Mouse (Mus musculus): Measurements from ENCODE around the gene Zfp969.
"Not testable (repeated sequence)": the region's sequence is repeated elsewhere in the genome, so short reads cannot be mapped to it uniquely, and the experiment has no call there.

Gene Zfp969

DNA sequence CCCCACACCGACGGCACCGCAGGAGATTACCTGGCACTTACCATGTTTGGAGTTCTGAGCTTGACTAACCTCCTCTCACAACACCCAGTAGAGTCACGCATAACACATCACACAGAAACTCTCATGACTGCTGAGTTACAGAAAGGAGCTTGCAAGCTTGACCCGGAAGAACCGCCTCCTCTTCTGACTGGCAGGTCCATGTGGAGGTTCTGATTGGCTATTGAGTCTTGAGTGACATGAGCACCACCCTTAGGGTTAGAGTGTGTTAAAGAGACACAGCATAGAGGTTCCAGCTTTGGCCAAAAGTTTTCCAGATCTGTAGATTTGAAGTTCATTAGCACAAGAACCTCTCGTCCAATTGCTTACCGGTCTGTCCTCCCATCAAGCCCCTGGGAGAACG, at the start of gene Zfp969:
Gene Zfp969, minus strand, starts transcription at position 101 of the 400 bp plus-strand sequence.
- DNase-seq = not testable (repeated sequence)

DNA sequence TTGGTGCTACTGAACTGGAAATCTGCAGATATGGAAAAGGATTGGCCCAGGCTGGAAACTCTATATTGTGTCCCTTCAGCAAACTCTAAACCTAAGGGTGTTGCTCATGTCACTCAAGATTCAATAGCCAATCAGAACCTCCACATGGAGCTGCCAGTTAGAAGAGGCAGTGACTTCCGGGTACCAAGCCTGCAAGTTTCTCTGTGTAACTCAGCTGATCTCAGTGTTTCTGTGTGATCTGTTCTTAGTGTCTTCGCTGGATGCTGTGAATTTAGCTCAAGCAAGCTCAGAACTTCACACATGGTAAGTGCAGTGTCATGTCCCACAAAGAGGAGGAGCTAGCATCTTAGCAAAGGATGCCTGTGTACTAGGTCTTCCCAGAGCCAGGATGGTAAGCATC, 37.8 kb upstream of the Zfp969 start, which contains the start of gene Gm2007:
Gene Gm2007, plus strand, starts transcription at position 301 of the 400 bp plus-strand sequence.
- not testable (repeated sequence) for DNase-seq

- not testable (repeated sequence) for DNase-seq
Observed at GRCm38 (mm10) chr2:175643678-175644077, 59.8 kb downstream of the Zfp969 start, which contains the start of gene Gm11007. Gene Gm11007, plus strand, starts transcription at chr2:175643978.

Data from right cerebral cortex, postnatal 4 days (tissue).